Mouse (Mus musculus) E14TG2a.4 (cell line): ENCODE measurements around the gene Vkorc1.

Source experiments
- H3K27me3 ChIP-seq: 2 replicates; pipeline ENCODE4 v1.6.1; 2014; ENCODE audit warnings: low read length, control low read depth; ENCODE audit not compliant: insufficient read depth
- H3K36me3 ChIP-seq: 2 replicates; pipeline ENCODE4 v1.6.1; 2014; ENCODE audit warnings: low read length, control low read depth; ENCODE audit not compliant: insufficient read depth
- H3K4me1 ChIP-seq: replicated peaks from 2 replicates; pipeline ENCODE4 v1.6.1; 2014; ENCODE audit warnings: low read depth, low read length, control low read depth
- H3K4me3 ChIP-seq: replicated peaks from 2 replicates; pipeline ENCODE4 v1.5.1; 2014; ENCODE audit warnings: mild to moderate bottlenecking, low read length
- H3K9me3 ChIP-seq: 2 replicates; pipeline ENCODE4 v1.6.1; 2014; ENCODE audit warnings: low read length, control low read depth
- CTCF ChIP-seq: conservative IDR thresholded peaks from 2 replicates; pipeline ENCODE4 v1.5.1; 2014; ENCODE audit warnings: low read length
- NANOG ChIP-seq: IDR thresholded peaks from 2 replicates; pipeline ENCODE4 v1.6.1; 2014; ENCODE audit warnings: borderline replicate concordance, low read length, mixed read lengths
- POU5F1 ChIP-seq: IDR thresholded peaks from 2 replicates; pipeline ENCODE4 v1.6.1; 2014; ENCODE audit warnings: low read length, borderline replicate concordance

The Vkorc1 gene

GRCm38 (mm10) chr7:127894480-127894879 lies 937 bp downstream of the Vkorc1 start:
- Histone ChIP-seq H3K9me3 (no peaks in the 10 kb centered on the region), H3K36me3 (peaks cover 51% of the 10 kb centered on the region), H3K4me3 (peak overlapping the region; percentile 92), H3K4me1 (peaks cover 59% of the 10 kb centered on the region), H3K27me3 (no peaks in the 10 kb centered on the region)
- TF ChIP-seq NANOG (no peak), POU5F1 (no peak)

GRCm38 (mm10) chr7:127890798-127891197 lies 4.6 kb downstream of the Vkorc1 start, which contains the start of gene Prss53:
Gene Prss53, minus strand, starts transcription at chr7:127890970.
- H3K9me3 ChIP-seq, result no peaks in the 10 kb centered on the region
- peaks cover 62% of the 10 kb centered on the region for H3K4me1 ChIP-seq
- H3K36me3 ChIP-seq, result peaks cover 87% of the 10 kb centered on the region
- H3K4me3 ChIP-seq, result no peak within 1 kb of the TSS
- TF ChIP-seq POU5F1 (no peak), CTCF (no peak), NANOG (no peak)
- H3K27me3 ChIP-seq, result no peaks in the 10 kb centered on the region

- H3K27me3 ChIP-seq, result no peaks in the 10 kb centered on the region
- no peak for TF ChIP-seq CTCF
- no peak for TF ChIP-seq POU5F1
- no peak for TF ChIP-seq NANOG
- peaks cover 64% of the 10 kb centered on the region for H3K4me1 ChIP-seq
- H3K4me3 ChIP-seq, result no peak overlapping the region
- peaks cover 100% of the 10 kb centered on the region for H3K36me3 ChIP-seq
- H3K9me3 ChIP-seq, result no peaks in the 10 kb centered on the region
Measured at GRCm38 (mm10) chr7:127888821-127889220, 6.6 kb downstream of the Vkorc1 start.

- no peak for TF ChIP-seq POU5F1
- H3K9me3 ChIP-seq, result no peaks in the 10 kb centered on the region
- H3K36me3 ChIP-seq, result peaks cover 100% of the 10 kb centered on the region
- no peak overlapping the region for H3K4me3 ChIP-seq
- no peaks in the 10 kb centered on the region for H3K27me3 ChIP-seq
- peaks cover 72% of the 10 kb centered on the region for H3K4me1 ChIP-seq
Measured at GRCm38 (mm10) chr7:127887781-127888180, 7.6 kb downstream of the Vkorc1 start.

- H3K9me3 ChIP-seq, result no peaks in the 10 kb centered on the region
- peaks cover 78% of the 10 kb centered on the region for H3K4me1 ChIP-seq
- no peaks in the 10 kb centered on the region for H3K27me3 ChIP-seq
- no peak overlapping the region for H3K4me3 ChIP-seq
- TF ChIP-seq CTCF (no peak), NANOG (no peak), POU5F1 (no peak)
- H3K36me3 ChIP-seq, result peaks cover 100% of the 10 kb centered on the region
Measured at GRCm38 (mm10) chr7:127887191-127887590, 8.2 kb downstream of the Vkorc1 start.

- peaks cover 85% of the 10 kb centered on the region for H3K4me1 ChIP-seq
- no peaks in the 10 kb centered on the region for H3K9me3 ChIP-seq
- H3K27me3 ChIP-seq, result no peaks in the 10 kb centered on the region
- TF ChIP-seq NANOG, result no peak
- no peak for TF ChIP-seq CTCF
- TF ChIP-seq POU5F1, result no peak
- H3K36me3 ChIP-seq, result peaks cover 100% of the 10 kb centered on the region
- H3K4me3 ChIP-seq, result no peak overlapping the region
Measured at GRCm38 (mm10) chr7:127886551-127886950, 8.9 kb downstream of the Vkorc1 start.

- H3K27me3 ChIP-seq, result no peaks in the 10 kb centered on the region
- H3K4me1 ChIP-seq, result peaks cover 87% of the 10 kb centered on the region
- peaks cover 100% of the 10 kb centered on the region for H3K36me3 ChIP-seq
- TF ChIP-seq CTCF (no peak), POU5F1 (no peak), NANOG (no peak)
- H3K4me3 ChIP-seq, result no peak overlapping the region
- H3K9me3 ChIP-seq, result no peaks in the 10 kb centered on the region
Measured at GRCm38 (mm10) chr7:127885951-127886350, 9.5 kb downstream of the Vkorc1 start.

- no peaks in the 10 kb centered on the region for H3K27me3 ChIP-seq
Measured at GRCm38 (mm10) chr7:127880431-127880830, 15.0 kb downstream of the Vkorc1 start.

GRCm38 (mm10) chr7:127879301-127879700 lies 16.1 kb downstream of the Vkorc1 start:
- H3K9me3 ChIP-seq, result no peaks in the 10 kb centered on the region
- no peaks in the 10 kb centered on the region for H3K27me3 ChIP-seq
- no peak for TF ChIP-seq CTCF
- no peak for TF ChIP-seq NANOG
- TF ChIP-seq POU5F1, result no peak
- H3K36me3 ChIP-seq, result peaks cover 72% of the 10 kb centered on the region
- H3K4me1 ChIP-seq, result peaks cover 82% of the 10 kb centered on the region
- H3K4me3 ChIP-seq, result no peak overlapping the region

More at GRCm38 (mm10) chr7:127880431-127880830, 15.0 kb downstream of the Vkorc1 start:
- TF ChIP-seq NANOG (no peak), CTCF (no peak), POU5F1 (no peak)
- Histone ChIP-seq H3K4me3 (no peak overlapping the region), H3K9me3 (no peaks in the 10 kb centered on the region), H3K36me3 (peaks cover 80% of the 10 kb centered on the region), H3K4me1 (peaks cover 81% of the 10 kb centered on the region)
